Mouse (Mus musculus): ENCODE measurements around the gene Cmbl. TPM values are rescaled to one million over a fixed set of nuclear protein-coding genes. Genes with fewer than 3 reads are reported as not detected.

Cmbl gene
- polyA plus RNA-seq (2021): 0.51 TPM

- in situ Hi-C loops (cut with MboI; ENCODE audit: low pct_unique_long_range_greater_than_20kb): no loop called here
- no peak for ATAC-seq
- no peak for TF ChIP-seq CTCF (IDR thresholded peaks at IDR 0.05)
- POLR2A ChIA-PET: no interaction called here
- no peak for DNase-seq (ENCODE audit: low read depth, low spot score)
- CTCF ChIA-PET: interaction anchor here (0.9 to 1.8 kb wide), 2 partner anchors 18 to 20 kb away, joined by 3 to 5 read pairs; no protein-coding TSS in a partner anchor
- H3K27me3 ChIP-seq: no peaks in the 10 kb centered on the region
These were observed at the start of gene Cmbl for GRCm38 (mm10) chr15:31565184-31565583. Gene Cmbl, plus strand, starts transcription at chr15:31565389.

GRCm38 (mm10) chr15:31517186-31517585 is 48.0 kb upstream of the Cmbl start:
- POLR2A ChIA-PET: no interaction called here
- peak; percentile 57 for ATAC-seq
- peak; percentile 47 for TF ChIP-seq CTCF (IDR thresholded peaks at IDR 0.05)

GRCm38 (mm10) chr15:31518371-31518770 is 46.8 kb upstream of the Cmbl start:
- no peaks in the 10 kb centered on the region for H3K27me3 ChIP-seq
- no peak for TF ChIP-seq CTCF (IDR thresholded peaks at IDR 0.05)
- DNase-seq (ENCODE audit: low read depth, low spot score) (no peak), ATAC-seq (no peak)
- POLR2A ChIA-PET: no interaction called here
- CTCF ChIA-PET: no interaction called here
- in situ Hi-C loops (cut with MboI; ENCODE audit: low pct_unique_long_range_greater_than_20kb): no loop called here

More at GRCm38 (mm10) chr15:31517186-31517585, 48.0 kb upstream of the Cmbl start:
- DNase-seq (ENCODE audit: low read depth, low spot score): no peak
- CTCF ChIA-PET: no interaction called here
- in situ Hi-C loops (cut with MboI; ENCODE audit: low pct_unique_long_range_greater_than_20kb): no loop called here
- H3K27me3 ChIP-seq: no peaks in the 10 kb centered on the region

GRCm38 (mm10) chr15:31519000-31519399 is 46.2 kb upstream of the Cmbl start:
- ATAC-seq: no peak
- in situ Hi-C loops (cut with MboI; ENCODE audit: low pct_unique_long_range_greater_than_20kb): no loop called here

GRCm38 (mm10) chr15:31526463-31526862 is 38.7 kb upstream of the Cmbl start:
- ChIA-PET CTCF (no interaction called here), POLR2A (no interaction called here)
- in situ Hi-C loops (cut with MboI; ENCODE audit: low pct_unique_long_range_greater_than_20kb): no loop called here
- ATAC-seq: no peak
- no peak for DNase-seq (ENCODE audit: low read depth, low spot score)
- H3K27me3 ChIP-seq: no peaks in the 10 kb centered on the region
- no peak for TF ChIP-seq CTCF (IDR thresholded peaks at IDR 0.05)

More at GRCm38 (mm10) chr15:31519000-31519399, 46.2 kb upstream of the Cmbl start:
- ChIA-PET POLR2A (no interaction called here), CTCF (no interaction called here)
- no peaks in the 10 kb centered on the region for H3K27me3 ChIP-seq
- no peak for DNase-seq (ENCODE audit: low read depth, low spot score)
- no peak for TF ChIP-seq CTCF (IDR thresholded peaks at IDR 0.05)

GRCm38 (mm10) chr15:31528477-31528876 is 36.7 kb upstream of the Cmbl start:
- TF ChIP-seq CTCF (IDR thresholded peaks at IDR 0.05): no peak
- POLR2A ChIA-PET: no interaction called here
- in situ Hi-C loops (cut with MboI; ENCODE audit: low pct_unique_long_range_greater_than_20kb): no loop called here

GRCm38 (mm10) chr15:31529103-31529502 is 36.1 kb upstream of the Cmbl start:
- POLR2A ChIA-PET: interaction anchor here (0.6 kb wide), 1 partner anchor 214 kb away, joined by 3 read pairs; no protein-coding TSS in a partner anchor

More at GRCm38 (mm10) chr15:31528477-31528876, 36.7 kb upstream of the Cmbl start:
- H3K27me3 ChIP-seq: no peaks in the 10 kb centered on the region
- DNase-seq (ENCODE audit: low read depth, low spot score): no peak
- no peak for ATAC-seq
- CTCF ChIA-PET: no interaction called here

GRCm38 (mm10) chr15:31529811-31530658 is 35.2 kb upstream of the Cmbl start:
- TF ChIP-seq CTCF (IDR thresholded peaks at IDR 0.05): no peak
- no peak for DNase-seq (ENCODE audit: low read depth, low spot score)

More at GRCm38 (mm10) chr15:31529103-31529502, 36.1 kb upstream of the Cmbl start:
- in situ Hi-C loops (cut with MboI; ENCODE audit: low pct_unique_long_range_greater_than_20kb): no loop called here
- H3K27me3 ChIP-seq: no peaks in the 10 kb centered on the region
- CTCF ChIA-PET: no interaction called here
- no peak for DNase-seq (ENCODE audit: low read depth, low spot score)
- no peak for TF ChIP-seq CTCF (IDR thresholded peaks at IDR 0.05)
- ATAC-seq: no peak

GRCm38 (mm10) chr15:31530659-31531445 is 34.3 kb upstream of the Cmbl start, which contains the start of gene March6:
Gene March6, minus strand, starts transcription at chr15:31531053.
- TF ChIP-seq CTCF (IDR thresholded peaks at IDR 0.05): no peak
- ATAC-seq (peak; percentile 80), DNase-seq (ENCODE audit: low read depth, low spot score) (no peak)
- CTCF ChIA-PET: no interaction called here
- POLR2A ChIA-PET: interaction anchor here (0.6 to 1.2 kb wide), 3 partner anchors 9 to 72 kb away, joined by 3 to 4 read pairs (median 3); no protein-coding TSS in a partner anchor
- in situ Hi-C loops (cut with MboI; ENCODE audit: low pct_unique_long_range_greater_than_20kb): no loop called here
- H3K27me3 ChIP-seq: no peaks in the 10 kb centered on the region

More at GRCm38 (mm10) chr15:31529811-31530658, 35.2 kb upstream of the Cmbl start:
- in situ Hi-C loops (cut with MboI; ENCODE audit: low pct_unique_long_range_greater_than_20kb): no loop called here
- H3K27me3 ChIP-seq: no peaks in the 10 kb centered on the region
- CTCF ChIA-PET: no interaction called here
- peak; percentile 33 for ATAC-seq
- POLR2A ChIA-PET: interaction anchor here (0.6 kb wide), 1 partner anchor 14 kb away, joined by 3 read pairs; no protein-coding TSS in a partner anchor

GRCm38 (mm10) chr15:31531446-31532330 is 33.5 kb upstream of the Cmbl start:
- POLR2A ChIA-PET: interaction anchor here (1.2 kb wide), 1 partner anchor 8 kb away, joined by 4 read pairs; no protein-coding TSS in a partner anchor
- peak; percentile 10 for ATAC-seq
- DNase-seq (ENCODE audit: low read depth, low spot score): no peak
- CTCF ChIA-PET: no interaction called here
- TF ChIP-seq CTCF (IDR thresholded peaks at IDR 0.05): no peak
- no peaks in the 10 kb centered on the region for H3K27me3 ChIP-seq
- in situ Hi-C loops (cut with MboI; ENCODE audit: low pct_unique_long_range_greater_than_20kb): no loop called here

Measured in Patski (cell line).